Mouse (Mus musculus) liver, embryonic 14.5 days (tissue): ENCODE data around the gene Ttll11. TPM values are rescaled to one million over a fixed set of nuclear protein-coding genes. Genes with fewer than 3 reads are reported as not detected.

Experiments used
- ATAC-seq: fragments of 200-750 bp; cut with Nextera tagmentation; 2 replicates; pipeline ENCODE4 v1.8.0; 2017; ENCODE audit warnings: moderate number of reproducible peaks, mild to moderate bottlenecking, moderate library complexity; ENCODE audit not compliant: insufficient read depth
- DNase-seq, 3 experiments: peaks; one replicate each; pipeline ENCODE4 v3.0.0-alpha.2; 2012 to 2013; ENCODE audit warnings: low read depth in 3 of 3, low spot score in 3 of 3
- H3K27ac ChIP-seq: fragments of 300-500 bp; sonication (generic); 2 replicates; pipeline ENCODE4 v1.5.1; 2014; ENCODE audit warnings: moderate library complexity, mild to moderate bottlenecking, control low read depth, inconsistent platforms
- H3K27me3 ChIP-seq: fragments of 300-500 bp; sonication (generic); 2 replicates; pipeline ENCODE4 v1.6.1; 2014; ENCODE audit warnings: mild to moderate bottlenecking, low read length, moderate library complexity; ENCODE audit not compliant: control insufficient read depth, insufficient read depth
- H3K36me3 ChIP-seq: fragments of 300-500 bp; sonication (generic); replicated peaks from 2 replicates; pipeline ENCODE4 v1.6.1; 2014; ENCODE audit warnings: low read depth; ENCODE audit not compliant: control insufficient read depth, insufficient read depth
- H3K4me1 ChIP-seq, 2 experiments: fragments of 200-500 bp in 1 of 2; fragments of 300-500 bp in 1 of 2; sonication (generic) in 1 of 2; replicated peaks; 2 replicates each; pipeline ENCODE4 v1.6.1; 2012 to 2014; ENCODE audit warnings: antibody characterized with exemption in 1 of 2, inconsistent platforms in 1 of 2, low read length in 1 of 2; ENCODE audit not compliant: control insufficient read depth in 2 of 2, insufficient read depth in 2 of 2
- H3K4me2 ChIP-seq: fragments of 300-500 bp; sonication (generic); 2 replicates; pipeline ENCODE4 v1.6.1; 2014; ENCODE audit warnings: low read depth, mild to moderate bottlenecking, control low read depth, moderate library complexity
- H3K4me3 ChIP-seq, 2 experiments: fragments of 200-500 bp in 1 of 2; fragments of 300-500 bp in 1 of 2; sonication (generic) in 1 of 2; 2 replicates each; pipeline ENCODE4 v1.5.1; 2012 to 2014; ENCODE audit warnings: low read depth in 2 of 2, low read length in 2 of 2, mild to moderate bottlenecking in 2 of 2, control low read depth in 1 of 2, inconsistent platforms in 1 of 2, moderate library complexity in 1 of 2; ENCODE audit not compliant: insufficient read depth in 1 of 2
- H3K9ac ChIP-seq: fragments of 300-500 bp; sonication (generic); replicated peaks from 2 replicates; pipeline ENCODE4 v1.6.1; 2014; ENCODE audit warnings: mild to moderate bottlenecking, control low read depth, moderate library complexity
- H3K9me3 ChIP-seq: fragments of 300-500 bp; sonication (generic); 2 replicates; pipeline ENCODE4 v1.6.1; 2016; ENCODE audit warnings: low read length, mixed read lengths; ENCODE audit not compliant: control insufficient read depth
- CTCF ChIP-seq: IDR thresholded peaks from 2 replicates; pipeline ENCODE4 v1.5.1; 2016; ENCODE audit warnings: antibody characterized with exemption, low read depth, control low read depth
- EP300 ChIP-seq: IDR thresholded peaks from 2 replicates; pipeline ENCODE4 v1.6.1; 2016; ENCODE audit warnings: antibody characterized with exemption, low read depth
- WGBS: fragments of 180-500 bp; shearing (Covaris S2); extraction: QIAGEN DNeasy Blood & Tissue Kit; methylation state at CpG from one replicate; pipeline ENCODE4 v1.1.7; 2014; ENCODE audit not compliant: insufficient replicate concordance; 5-methylcytosine and 5-hydroxymethylcytosine counted together
- polyA plus RNA-seq, 2 experiments: library from polyadenylated mRNA; depleted of rRNA in 1 of 2; stranded (reverse) in 1 of 2; unstranded in 1 of 2; fragments of >200 nt; fragmentation: Nextera tagmentation in 1 of 2; extraction: Ambion mirVana in 1 of 2; gene quantifications; 2 replicates each; pipeline versions ENCODE4 v1.2.1 to v1.2.3; 2012 to 2014

Gene Ttll11
- polyA plus RNA-seq, 2 experiments = 0.42 to 0.83 TPM

- ATAC-seq (no peak), DNase-seq (peak; percentile 35 to 47 (median 42))
- Histone ChIP-seq H3K27me3 (peaks cover 10% of the 10 kb centered on the region; the same call in 1 of the 2 replicates), H3K27ac (no peak overlapping the region), H3K9me3 (no peaks in the 10 kb centered on the region), H3K9ac (no peak overlapping the region), H3K4me3 (no peak overlapping the region), H3K4me2 (no peak overlapping the region), H3K36me3 (no peaks in the 10 kb centered on the region), H3K4me1 (peaks cover 0 to 3% of the 10 kb centered on the region in 2 experiments; a peak in 2 of 4 replicates)
- TF ChIP-seq EP300 (no peak), CTCF (peak; percentile 74)
- WGBS = 1% methylated on average over 7 of the region's 7 CpGs
Measured at GRCm38 (mm10) chr2:35983869-35984268, 4.2 kb upstream of the Ttll11 start.

GRCm38 (mm10) chr2:35981872-35982271, 2.2 kb upstream of the Ttll11 start:
- WGBS = 35% methylated on average over 3 of the region's 3 CpGs
- ATAC-seq = no peak
- Histone ChIP-seq H3K4me3 (no peak overlapping the region), H3K4me1 (peaks cover 12 to 18% of the 10 kb centered on the region in 2 experiments), H3K36me3 (no peaks in the 10 kb centered on the region), H3K9ac (no peak overlapping the region), H3K27me3 (peaks cover 7% of the 10 kb centered on the region; the same call in 1 of the 2 replicates), H3K9me3 (no peaks in the 10 kb centered on the region), H3K4me2 (no peak overlapping the region), H3K27ac (no peak overlapping the region)
- no peak for DNase-seq
- TF ChIP-seq CTCF = no peak
- no peak for TF ChIP-seq EP300

DNA sequence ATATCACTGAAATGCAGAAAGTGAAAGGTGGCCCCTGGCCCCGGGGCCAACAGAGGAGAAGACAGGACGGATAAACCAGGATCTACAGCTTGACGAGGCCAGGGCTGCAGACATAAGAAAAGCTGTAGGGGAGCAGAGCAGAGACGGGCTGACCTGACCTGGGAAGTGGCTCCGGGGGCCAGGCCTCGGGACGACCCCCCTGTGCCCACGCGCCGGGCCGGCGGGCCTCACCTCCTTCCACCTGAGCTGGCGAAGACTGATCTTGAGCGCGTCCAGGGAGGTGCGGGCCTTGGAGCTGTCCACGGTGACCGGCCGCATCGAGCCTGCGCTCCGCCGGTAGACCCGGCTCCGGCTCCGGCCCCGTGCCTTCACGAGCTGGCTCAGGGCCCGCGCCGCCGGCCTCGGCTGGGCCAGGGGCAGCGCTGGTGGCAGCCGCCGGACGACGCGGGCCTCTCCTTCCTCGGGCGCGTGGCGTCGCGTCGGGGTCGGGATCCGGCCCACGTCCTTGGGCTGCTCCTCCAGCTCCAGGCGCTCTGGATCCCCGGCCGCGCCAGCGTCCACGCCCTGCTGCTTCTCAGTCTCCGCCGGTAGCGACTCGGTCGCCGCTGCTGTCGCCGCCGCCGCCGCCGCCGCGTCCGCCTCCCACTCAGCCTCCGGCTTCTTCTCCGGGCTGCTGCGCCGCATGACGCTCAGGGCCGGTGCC, 621 bp downstream of the Ttll11 start:
- no peaks in the 10 kb centered on the region for H3K36me3 ChIP-seq
- no peaks in the 10 kb centered on the region for H3K9me3 ChIP-seq
- DNase-seq (no peak), ATAC-seq (peak; percentile 65)
- H3K4me3 ChIP-seq = peak overlapping the region; percentile 64 to 69
- TF ChIP-seq EP300 (no peak), CTCF (no peak)
- H3K9ac ChIP-seq = peak overlapping the region; percentile 70
- H3K27me3 ChIP-seq = no peaks in the 10 kb centered on the region; the same call in 1 of the 2 replicates
- no peak overlapping the region for H3K27ac ChIP-seq
- WGBS = under 1% methylated on average over 45 of the region's 76 CpGs
- H3K4me1 ChIP-seq = peaks cover 12 to 18% of the 10 kb centered on the region in 2 experiments
- peak overlapping the region; percentile 89 for H3K4me2 ChIP-seq

- Histone ChIP-seq H3K27ac (no peak overlapping the region), H3K27me3 (no peaks in the 10 kb centered on the region; the same call in 1 of the 2 replicates), H3K36me3 (no peaks in the 10 kb centered on the region), H3K9me3 (no peaks in the 10 kb centered on the region), H3K9ac (peak overlapping the region; percentile 70), H3K4me1 (peaks cover 12 to 18% of the 10 kb centered on the region in 2 experiments), H3K4me2 (peak overlapping the region; percentile 89), H3K4me3 (peak overlapping the region; percentile 64 to 69)
- WGBS = 19% methylated on average over 15 of the region's 15 CpGs
- ATAC-seq = peak; percentile 16; the same call in 1 of the 2 replicates
- no peak for TF ChIP-seq CTCF
- no peak for TF ChIP-seq EP300
- peak in 2 of 3 experiments; percentile 20 to 45 for DNase-seq
Measured at GRCm38 (mm10) chr2:35978276-35978933, 1.3 kb downstream of the Ttll11 start.

DNA sequence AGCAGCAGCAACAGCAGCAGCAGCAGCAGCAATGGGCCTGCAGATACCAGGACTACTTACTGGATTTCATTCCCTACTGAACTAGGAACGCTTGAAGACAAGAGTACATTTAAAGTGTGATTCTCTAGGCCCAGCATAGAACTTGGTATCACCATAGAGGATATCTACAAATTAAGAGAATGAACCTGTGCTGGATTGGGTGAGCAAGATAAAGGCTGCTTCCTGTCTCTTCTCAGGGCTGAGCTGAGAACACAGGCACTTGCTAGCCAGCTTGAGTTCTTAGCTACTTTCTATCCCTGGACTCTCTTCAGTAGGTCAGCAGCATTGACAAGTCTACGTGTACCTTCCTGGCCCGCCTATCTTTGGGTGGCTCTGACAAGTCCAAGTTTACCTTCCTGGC, 2.0 kb downstream of the Ttll11 start:
- Histone ChIP-seq H3K4me1 (peaks cover 12 to 18% of the 10 kb centered on the region in 2 experiments), H3K4me2 (peak overlapping the region; percentile 89), H3K9me3 (no peaks in the 10 kb centered on the region), H3K4me3 (no peak overlapping the region), H3K27me3 (no peaks in the 10 kb centered on the region; the same call in 1 of the 2 replicates), H3K36me3 (no peaks in the 10 kb centered on the region), H3K27ac (no peak overlapping the region), H3K9ac (peak overlapping the region; percentile 31; the same call in 1 of the 2 replicates)
- 38% methylated on average over 3 of the region's 3 CpGs for WGBS
- no peak for TF ChIP-seq CTCF
- no peak for TF ChIP-seq EP300
- ATAC-seq (no peak), DNase-seq (no peak)
